Mouse (Mus musculus) gastrocnemius, postnatal 36 days (tissue): ENCODE data around the gene Prr12. TPM values are rescaled to one million over a fixed set of nuclear protein-coding genes. Genes with fewer than 3 reads are reported as not detected.

ENCODE experiments used
- microRNA-seq, 2 experiments: library from miRNA; unstranded; fragments of <30 nt; microRNA quantifications; one replicate each; pipeline ENCODE4 v1.2.0; 2021
- total RNA-seq, 2 experiments: library from RNA; stranded (reverse); gene quantifications; 2 replicates each; pipeline ENCODE4 v1.2.3; 2021

The Prr12 gene
- total RNA-seq, 2 experiments from 2014 or later: 11.3 to 14.1 TPM

Small RNA genes within 50 kb of the gene (microRNA-seq; reads per million reads assigned to microRNA genes)
- gene Mir7054: 0 reads per million in 2 experiments

Other genes starting within 250 kb of the Prr12 start
- gene Nup62, start 236.8 kb downstream of the Prr12 start, total RNA-seq: 10 to 100 TPM; 19.6 to 20.0 TPM
- 1 to 10 TPM; 1.0 to 6.4 TPM for gene Il4i1, start 236.5 kb downstream of the Prr12 start, total RNA-seq
- gene Atf5, start 236.2 kb downstream of the Prr12 start, total RNA-seq: 10 to 100 TPM; 55.2 to 69.3 TPM
- 100 to 1,000 TPM; 111 to 122 TPM for gene Akt1s1, start 203.9 kb downstream of the Prr12 start, total RNA-seq
- 10 to 100 TPM; 42.4 to 53.4 TPM for gene Tbc1d17, start 203.8 kb downstream of the Prr12 start, total RNA-seq
- gene Pnkp, start 195.7 kb downstream of the Prr12 start, total RNA-seq: 10 to 100 TPM; 14.9 to 18.7 TPM
- 100 to 1,000 TPM; 129 to 153 TPM for gene Ptov1, start 183.1 kb downstream of the Prr12 start, total RNA-seq
- 10 to 100 TPM; 54.0 to 57.5 TPM for gene Med25, start 160.2 kb downstream of the Prr12 start, total RNA-seq
- gene Fuz, start 156.8 kb downstream of the Prr12 start, total RNA-seq: 10 to 100 TPM; 17.3 to 18.1 TPM
- 10 to 100 TPM; 55.0 to 56.3 TPM for gene Ap2a1, start 123.4 kb downstream of the Prr12 start, total RNA-seq
- not detected for gene Tsks, start 109.7 kb downstream of the Prr12 start, total RNA-seq
- 1 to 10 TPM; 1.2 to 1.8 TPM for gene Cpt1c, start 78.0 kb downstream of the Prr12 start, total RNA-seq
- gene Prmt1, start 66.3 kb downstream of the Prr12 start, total RNA-seq: 100 to 1,000 TPM; 105 to 123 TPM
- gene Irf3, start 55.2 kb downstream of the Prr12 start, total RNA-seq: 10 to 100 TPM; 18.3 to 20.3 TPM
- gene Bcl2l12, start 54.2 kb downstream of the Prr12 start, total RNA-seq: 1 to 10 TPM; 8.0 to 8.9 TPM
- gene Scaf1, start 36.5 kb downstream of the Prr12 start, total RNA-seq: 10 to 100 TPM; 36.9 to 40.2 TPM
- gene Rras, start 34.9 kb downstream of the Prr12 start, total RNA-seq: 10 to 100 TPM; 20.6 to 21.8 TPM
- 10 to 100 TPM; 29.0 to 30.8 TPM for gene Nosip, start 9.5 kb upstream of the Prr12 start, total RNA-seq
- gene Prrg2, start 9.8 kb upstream of the Prr12 start, total RNA-seq: 1 to 10 TPM; 8.0 to 8.8 TPM
- gene Rcn3, start 39.3 kb upstream of the Prr12 start, total RNA-seq: 10 to 100 TPM; 17.3 to 20.9 TPM
- gene Fcgrt, start 51.0 kb upstream of the Prr12 start, total RNA-seq: 10 to 100 TPM; 39.2 to 40.0 TPM
- 100 to 1,000 TPM; 388 to 460 TPM for gene Rps11, start 71.6 kb upstream of the Prr12 start, total RNA-seq
- 100 to 1,000 TPM; 488 to 598 TPM for gene Rpl13a, start 75.9 kb upstream of the Prr12 start, total RNA-seq
- gene Gm45713, start 83.3 kb upstream of the Prr12 start, total RNA-seq: not detected
- gene Flt3l, start 83.6 kb upstream of the Prr12 start, total RNA-seq: 1 to 10 TPM; 2.8 to 4.0 TPM
- 10 to 100 TPM; 28.6 to 36.2 TPM for gene Pih1d1, start 101.4 kb upstream of the Prr12 start, total RNA-seq
- gene Aldh16a1, start 101.7 kb upstream of the Prr12 start, total RNA-seq: 10 to 100 TPM; 10.6 to 14.3 TPM
- gene Slc17a7, start 111.1 kb upstream of the Prr12 start, total RNA-seq: under 1 TPM; 0.76 to 0.79 TPM
- not detected for gene Gfy, start 126.7 kb upstream of the Prr12 start, total RNA-seq
- gene Pth2, start 128.1 kb upstream of the Prr12 start, total RNA-seq: not detected
- not detected for gene Ccdc155, start 152.0 kb upstream of the Prr12 start, total RNA-seq
- not detected for gene Dkkl1, start 159.3 kb upstream of the Prr12 start, total RNA-seq
- gene Tead2, start 162.9 kb upstream of the Prr12 start, total RNA-seq: 1 to 10 TPM; 2.7 to 3.3 TPM
- 1 to 10 TPM in 1 of 2 experiments, under 1 TPM in 1; 0.79 to 1.5 TPM for gene Cd37, start 186.2 kb upstream of the Prr12 start, total RNA-seq
- gene Slc6a16, start 188.2 kb upstream of the Prr12 start, total RNA-seq: not detected
- not detected for gene Slc6a21, start 224.6 kb upstream of the Prr12 start, total RNA-seq